Mouse (Mus musculus) forebrain, embryonic 12.5 days (tissue): Measurements from ENCODE around the gene Mrpl33. TPM values are rescaled to one million over a fixed set of nuclear protein-coding genes. Genes with fewer than 3 reads are reported as not detected.
"Not testable (repeated sequence)": the region's sequence is repeated elsewhere in the genome, so short reads cannot be mapped to it uniquely, and the experiment has no call there.

Source experiments
- ATAC-seq: fragments of 200-750 bp; cut with Nextera tagmentation; 2 replicates; pipeline ENCODE4 v1.8.0; 2017; ENCODE audit warnings: moderate TSS enrichment; ENCODE audit not compliant: low FRiP score
- H3K27ac ChIP-seq: fragments of 300-500 bp; sonication (generic); 2 replicates; pipeline ENCODE4 v1.5.1; 2016; ENCODE audit warnings: mild to moderate bottlenecking
- H3K27me3 ChIP-seq: fragments of 300-500 bp; sonication (generic); 2 replicates; pipeline ENCODE4 v1.6.1; 2016; ENCODE audit warnings: mild to moderate bottlenecking
- H3K36me3 ChIP-seq: fragments of 300-500 bp; sonication (generic); replicated peaks from 2 replicates; pipeline ENCODE4 v1.6.1; 2016; ENCODE audit warnings: mild to moderate bottlenecking
- H3K4me1 ChIP-seq: fragments of 300-500 bp; sonication (generic); 2 replicates; pipeline ENCODE4 v1.6.1; 2016
- H3K4me2 ChIP-seq: fragments of 300-500 bp; sonication (generic); 2 replicates; pipeline ENCODE4 v1.6.1; 2016; ENCODE audit warnings: mild to moderate bottlenecking, moderate library complexity
- H3K4me3 ChIP-seq: fragments of 300-500 bp; sonication (generic); replicated peaks from 2 replicates; pipeline ENCODE4 v1.5.1; 2016; ENCODE audit warnings: mild to moderate bottlenecking
- H3K9ac ChIP-seq: fragments of 300-500 bp; sonication (generic); 2 replicates; pipeline ENCODE4 v1.6.1; 2016; ENCODE audit warnings: mild to moderate bottlenecking
- H3K9me3 ChIP-seq: fragments of 300-500 bp; sonication (generic); 2 replicates; pipeline ENCODE4 v1.6.1; 2016
- WGBS: fragments of 180-500 bp; shearing (Covaris S2); methylation state at CpG from one replicate; pipeline ENCODE4 v1.1.7; 2016; 5-methylcytosine and 5-hydroxymethylcytosine counted together
- polyA plus RNA-seq: library from polyadenylated mRNA; unstranded; fragments of >200 nt; fragmentation: Nextera tagmentation; extraction: Ambion mirVana; gene quantifications from 2 replicates; pipeline ENCODE4 v1.2.1, GENCODE M21; 2016

Mrpl33 gene
- polyA plus RNA-seq, 1 experiment from 2014 or later = 231 TPM

DNA sequence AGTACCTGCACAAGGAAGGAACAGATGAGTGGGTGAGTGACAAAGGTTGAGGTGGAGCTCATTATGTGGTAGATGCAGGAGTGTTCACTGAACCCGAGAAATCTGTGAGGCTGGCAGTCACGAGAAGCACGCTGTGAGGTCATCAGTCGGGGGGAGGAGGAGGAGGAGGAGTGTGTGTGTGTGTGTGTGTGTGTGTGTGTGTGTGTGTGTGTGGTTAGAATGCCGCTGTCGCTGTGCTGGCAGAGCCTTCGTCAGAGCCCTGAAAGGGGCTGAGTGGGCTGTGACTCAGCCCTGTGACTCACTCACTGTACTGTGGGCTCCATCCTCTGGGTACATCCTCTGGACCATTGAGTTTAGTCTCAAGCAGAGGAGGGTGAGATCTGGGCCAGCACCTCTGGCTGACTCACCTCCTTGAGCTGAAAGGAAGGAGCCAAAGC lies 20.2 kb upstream of the Mrpl33 start:
- H3K27me3 ChIP-seq = no peaks in the 10 kb centered on the region
- no peak overlapping the region for H3K4me2 ChIP-seq
- no peaks in the 10 kb centered on the region for H3K36me3 ChIP-seq
- no peak overlapping the region for H3K4me3 ChIP-seq
- WGBS = 83% methylated on average over 6 of the region's 7 CpGs
- H3K9ac ChIP-seq = no peak overlapping the region
- no peak overlapping the region for H3K27ac ChIP-seq
- H3K9me3 ChIP-seq = no peaks in the 10 kb centered on the region
- ATAC-seq = no peak
- H3K4me1 ChIP-seq = no peaks in the 10 kb centered on the region

DNA sequence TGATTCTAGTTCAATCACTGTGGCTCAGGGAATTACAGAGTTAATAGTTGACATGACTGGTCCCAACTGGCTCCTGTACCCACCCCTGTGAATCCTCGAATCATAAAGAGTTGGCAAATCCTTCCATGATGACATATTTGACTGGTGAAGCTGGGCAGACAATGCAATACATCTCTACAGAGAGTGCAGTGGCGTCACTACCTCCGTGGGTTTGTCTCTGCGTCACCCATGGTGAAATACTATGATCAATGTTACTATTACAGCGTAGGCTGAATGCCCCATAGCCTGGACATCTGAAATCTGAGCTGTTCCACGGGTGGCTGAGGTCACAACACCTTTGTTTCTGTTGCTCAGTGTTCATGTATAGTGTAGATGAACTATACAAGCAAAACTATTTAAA lies 15.5 kb upstream of the Mrpl33 start:
- Histone ChIP-seq H3K4me2 (no peak overlapping the region), H3K36me3 (no peaks in the 10 kb centered on the region), H3K27ac (no peak overlapping the region), H3K4me3 (no peak overlapping the region), H3K4me1 (no peaks in the 10 kb centered on the region), H3K9me3 (no peaks in the 10 kb centered on the region), H3K27me3 (no peaks in the 10 kb centered on the region), H3K9ac (no peak overlapping the region)
- WGBS = 81% methylated on average over 6 of the region's 6 CpGs
- ATAC-seq = no peak

DNA sequence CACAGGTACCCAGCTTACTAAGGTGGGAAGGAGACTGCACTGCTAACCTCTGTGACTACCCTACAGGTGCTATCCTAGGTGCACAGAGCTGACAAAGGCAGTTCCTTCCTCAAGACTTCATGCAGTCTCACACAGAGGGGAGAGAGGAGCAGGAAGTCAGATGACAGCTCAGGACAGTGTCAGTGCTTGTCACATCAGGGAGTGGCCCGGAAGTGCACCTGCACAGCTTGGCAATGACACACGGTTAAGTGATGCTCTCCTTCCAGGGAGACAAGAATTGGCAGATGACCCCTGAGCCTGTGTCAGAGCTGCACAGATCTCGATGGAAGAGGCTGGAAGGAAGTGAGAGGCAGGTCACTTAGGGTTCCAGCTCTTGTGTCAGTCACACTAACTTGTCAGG lies 14.8 kb upstream of the Mrpl33 start:
- Histone ChIP-seq H3K9ac (no peak overlapping the region), H3K4me1 (no peaks in the 10 kb centered on the region), H3K4me3 (no peak overlapping the region), H3K27me3 (no peaks in the 10 kb centered on the region), H3K27ac (no peak overlapping the region), H3K36me3 (no peaks in the 10 kb centered on the region), H3K4me2 (no peak overlapping the region), H3K9me3 (no peaks in the 10 kb centered on the region)
- no peak for ATAC-seq
- WGBS = 83% methylated on average over 3 of the region's 3 CpGs

DNA sequence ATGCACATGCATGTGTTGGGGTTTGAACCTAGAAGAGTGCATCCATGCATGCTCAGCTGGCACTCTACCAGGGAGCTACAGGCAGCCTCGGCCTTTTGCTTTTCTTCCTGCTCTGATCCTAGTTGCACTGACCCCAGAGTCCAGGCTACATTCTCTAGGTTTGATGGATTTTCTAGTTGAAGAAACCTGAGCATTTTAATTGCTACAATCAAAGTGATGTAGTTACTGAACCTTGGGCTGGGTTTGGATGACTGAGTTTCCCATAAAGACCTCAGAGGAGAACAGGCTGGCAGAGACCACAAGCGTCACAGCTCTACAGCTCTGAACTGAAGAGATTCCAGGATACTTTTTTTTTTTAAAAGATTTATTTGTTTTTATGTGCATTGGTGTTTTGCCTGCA lies 13.5 kb upstream of the Mrpl33 start:
- no peaks in the 10 kb centered on the region for H3K4me1 ChIP-seq
- no peaks in the 10 kb centered on the region for H3K36me3 ChIP-seq
- no peak overlapping the region for H3K4me2 ChIP-seq
- 86% methylated on average over 2 of the region's 2 CpGs for WGBS
- ATAC-seq = no peak
- no peak overlapping the region for H3K27ac ChIP-seq
- H3K9ac ChIP-seq = no peak overlapping the region
- no peak overlapping the region for H3K4me3 ChIP-seq
- no peaks in the 10 kb centered on the region for H3K9me3 ChIP-seq
- H3K27me3 ChIP-seq = no peaks in the 10 kb centered on the region

DNA sequence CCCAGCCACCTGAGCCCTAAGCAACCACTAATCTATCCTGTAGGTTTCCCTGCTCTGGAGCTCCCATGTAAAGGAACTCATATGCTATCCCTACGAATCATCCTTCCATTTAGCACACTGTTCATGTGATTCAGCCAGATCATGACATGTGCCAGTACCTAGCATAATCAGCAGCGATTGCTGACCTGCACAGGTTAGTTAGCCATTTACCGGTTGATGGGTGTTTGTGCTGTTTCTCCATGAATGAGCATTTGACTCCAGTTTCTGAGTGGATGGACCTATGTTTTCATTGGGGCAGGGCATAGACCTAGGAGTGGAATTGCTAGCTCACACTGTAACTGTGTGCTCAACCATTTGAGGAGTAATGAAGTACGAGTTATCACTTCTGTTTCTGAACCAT lies 11.2 kb upstream of the Mrpl33 start:
- H3K27ac ChIP-seq = no peak overlapping the region
- peaks cover 2% of the 10 kb centered on the region; the same call in 1 of the 2 replicates for H3K4me1 ChIP-seq
- H3K4me3 ChIP-seq = no peak overlapping the region
- H3K9ac ChIP-seq = no peak overlapping the region
- H3K27me3 ChIP-seq = no peaks in the 10 kb centered on the region
- H3K36me3 ChIP-seq = no peaks in the 10 kb centered on the region
- no peaks in the 10 kb centered on the region for H3K9me3 ChIP-seq
- 91% methylated on average over 4 of the region's 4 CpGs for WGBS
- H3K4me2 ChIP-seq = no peak overlapping the region
- ATAC-seq = no peak

DNA sequence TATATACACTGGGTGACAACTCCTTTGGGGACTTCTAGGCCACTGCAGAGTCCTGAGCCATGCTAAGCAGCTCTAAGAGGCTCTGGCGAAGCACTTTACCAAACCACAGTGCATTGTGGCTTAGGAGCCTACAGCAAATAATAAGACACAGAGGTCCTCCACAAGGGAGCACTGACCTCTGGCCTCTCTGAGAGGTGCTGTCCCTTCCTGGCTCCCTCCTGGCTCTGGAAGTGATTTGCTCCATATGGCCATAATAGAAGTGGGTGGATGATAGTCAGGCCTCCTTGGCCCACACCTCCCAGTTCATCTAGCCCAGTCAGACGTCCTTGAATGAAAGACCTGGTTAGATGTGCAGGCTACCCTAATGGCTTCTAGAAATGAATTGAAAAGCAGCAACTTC lies 8.7 kb upstream of the Mrpl33 start:
- no peak overlapping the region for H3K4me3 ChIP-seq
- 80% methylated on average over 2 of the region's 2 CpGs for WGBS
- H3K27me3 ChIP-seq = no peaks in the 10 kb centered on the region
- H3K9me3 ChIP-seq = no peaks in the 10 kb centered on the region
- no peak overlapping the region for H3K4me2 ChIP-seq
- no peak overlapping the region for H3K27ac ChIP-seq
- peaks cover 2% of the 10 kb centered on the region; the same call in 1 of the 2 replicates for H3K4me1 ChIP-seq
- no peak overlapping the region for H3K9ac ChIP-seq
- H3K36me3 ChIP-seq = no peaks in the 10 kb centered on the region
- ATAC-seq = no peak

DNA sequence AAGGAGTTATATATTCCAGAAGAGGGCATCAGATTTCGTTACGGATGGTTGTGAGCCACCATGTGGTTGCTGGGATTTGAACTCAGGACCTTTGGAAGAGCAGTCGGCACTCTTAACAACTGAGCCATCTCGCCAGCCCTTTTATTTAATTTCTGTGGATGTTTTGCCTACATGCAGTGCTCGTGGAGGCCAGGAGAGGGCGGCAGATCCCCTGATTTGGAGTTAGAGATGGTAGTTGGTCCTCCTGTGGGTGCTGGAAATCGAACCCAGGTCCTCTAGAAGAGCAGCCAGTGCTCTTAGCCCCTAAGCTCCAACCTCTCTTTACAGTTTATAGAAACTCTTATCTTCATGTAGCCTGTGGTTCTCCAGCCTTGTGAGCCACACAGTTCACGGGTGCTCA lies 8.1 kb upstream of the Mrpl33 start:
- H3K9me3 ChIP-seq, H3K9ac ChIP-seq, H3K27me3 ChIP-seq, ATAC-seq, H3K4me1 ChIP-seq, H3K4me3 ChIP-seq, H3K27ac ChIP-seq, H3K4me2 ChIP-seq, H3K36me3 ChIP-seq: not testable (repeated sequence)
- WGBS = 83% methylated on average over 8 of the region's 8 CpGs

DNA sequence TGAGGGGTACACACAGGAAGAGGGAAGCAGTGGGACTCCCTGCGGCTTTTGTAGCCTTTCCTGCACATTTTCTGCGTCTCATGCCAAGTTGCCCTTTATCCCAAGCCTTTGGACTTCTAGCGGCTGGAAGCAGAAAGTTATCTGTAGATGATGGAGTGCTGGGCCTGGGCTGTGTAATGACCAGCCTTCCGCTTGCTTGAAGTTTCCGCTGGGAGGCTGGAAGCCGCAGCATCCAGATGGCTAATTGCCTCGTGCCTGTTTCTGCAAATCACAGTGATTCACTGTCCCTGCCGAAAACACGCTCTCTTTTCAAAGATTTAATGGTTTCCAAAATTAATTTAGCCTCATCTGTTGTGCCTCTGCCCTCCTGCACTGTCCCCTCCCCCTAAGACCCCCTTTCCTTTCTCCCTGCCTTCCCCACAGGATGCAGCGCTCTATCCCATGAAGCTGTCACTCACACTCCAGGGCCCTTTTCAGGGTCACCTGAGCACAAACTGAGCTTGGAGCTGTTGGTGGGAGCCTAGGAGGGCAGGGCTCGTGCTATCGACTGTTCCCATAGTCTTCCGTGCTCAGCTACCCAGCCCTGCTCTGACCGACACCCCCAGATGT lies 6.9 kb upstream of the Mrpl33 start:
- Histone ChIP-seq H3K4me2 (no peak overlapping the region), H3K9me3 (no peaks in the 10 kb centered on the region), H3K36me3 (no peaks in the 10 kb centered on the region), H3K4me3 (no peak overlapping the region), H3K9ac (no peak overlapping the region), H3K27me3 (no peaks in the 10 kb centered on the region), H3K27ac (no peak overlapping the region), H3K4me1 (peaks cover 2% of the 10 kb centered on the region; the same call in 1 of the 2 replicates)
- ATAC-seq = no peak
- WGBS = 70% methylated on average over 14 of the region's 14 CpGs

DNA sequence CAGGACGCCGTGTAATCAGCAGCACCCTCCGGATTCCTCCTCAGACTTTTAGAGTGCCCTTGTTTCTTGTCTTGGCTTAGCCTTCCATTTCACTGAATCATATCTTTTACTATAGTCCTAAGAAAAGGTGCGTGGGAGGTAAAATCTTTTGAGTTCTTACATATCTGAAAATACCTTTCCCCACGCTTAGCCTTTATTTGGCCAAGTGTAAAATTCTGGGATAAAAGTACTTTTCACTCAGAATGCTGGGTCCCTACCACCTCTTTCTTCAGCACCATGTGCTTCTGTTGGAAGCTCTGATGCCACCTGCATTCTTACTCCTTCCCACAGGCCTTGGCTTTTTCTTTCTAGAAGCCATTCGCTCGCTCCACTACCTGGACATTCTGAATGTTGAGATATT lies 5.6 kb upstream of the Mrpl33 start:
- no peak overlapping the region for H3K27ac ChIP-seq
- ATAC-seq = no peak

DNA sequence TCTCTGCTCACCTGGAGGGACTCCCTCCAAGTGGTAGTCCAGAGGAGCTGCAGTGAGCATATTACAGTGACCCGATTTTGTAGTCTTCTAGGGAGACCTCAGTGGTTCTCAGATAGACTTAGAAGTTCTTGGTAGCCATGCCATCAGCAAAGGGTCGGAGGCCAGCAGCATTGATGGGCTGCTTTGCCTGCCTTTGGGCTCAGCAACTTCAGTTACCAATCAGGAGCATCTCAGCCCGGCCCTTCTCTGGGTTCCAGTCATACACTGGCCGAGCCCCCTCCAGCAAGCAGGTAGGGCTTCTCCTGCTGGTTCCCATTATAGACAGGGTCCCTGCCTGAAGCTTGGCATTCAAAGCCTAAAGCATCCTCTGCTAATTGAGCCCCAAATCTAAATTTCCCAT lies 867 bp upstream of the Mrpl33 start:
- Histone ChIP-seq H3K9ac (no peak overlapping the region), H3K36me3 (no peaks in the 10 kb centered on the region), H3K27me3 (peaks cover 6% of the 10 kb centered on the region; the same call in 1 of the 2 replicates), H3K4me1 (peaks cover 8% of the 10 kb centered on the region; the same call in 1 of the 2 replicates), H3K9me3 (no peaks in the 10 kb centered on the region), H3K4me3 (no peak overlapping the region), H3K27ac (no peak overlapping the region), H3K4me2 (peak overlapping the region; percentile 55; the same call in 1 of the 2 replicates)
- 54% methylated on average over 4 of the region's 4 CpGs for WGBS
- ATAC-seq = no peak

More for the DNA sequence above, 5.6 kb upstream of the Mrpl33 start:
- Histone ChIP-seq H3K36me3 (no peaks in the 10 kb centered on the region), H3K9ac (no peak overlapping the region), H3K27me3 (no peaks in the 10 kb centered on the region), H3K4me1 (peaks cover 2% of the 10 kb centered on the region; the same call in 1 of the 2 replicates), H3K4me2 (no peak overlapping the region), H3K4me3 (no peak overlapping the region), H3K9me3 (no peaks in the 10 kb centered on the region)
- WGBS = 91% methylated on average over 7 of the region's 7 CpGs

DNA sequence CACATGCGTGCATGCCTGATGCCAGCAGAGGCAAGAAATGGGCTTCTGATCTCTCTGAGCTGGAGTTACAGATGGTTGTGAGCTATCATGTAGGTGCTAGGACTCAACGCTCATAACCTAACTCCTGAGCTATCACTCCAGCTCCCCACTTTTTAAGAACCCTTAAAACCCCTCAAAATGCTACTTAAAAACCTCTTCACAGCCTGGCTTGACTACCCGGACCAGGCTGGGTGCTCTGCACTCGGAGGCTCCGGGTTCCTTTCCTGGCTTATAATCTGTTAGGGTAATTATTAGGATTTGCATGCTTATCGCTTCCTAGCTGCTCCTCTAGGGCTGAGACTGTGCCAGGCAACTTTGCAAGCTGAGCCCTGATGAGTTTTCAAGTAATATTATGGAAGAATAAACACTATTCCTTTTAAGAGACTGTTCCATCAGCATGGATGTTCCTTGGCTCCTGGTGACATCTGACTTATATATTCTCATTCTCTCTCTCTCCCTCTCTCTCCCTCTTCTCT lies 752 bp downstream of the Mrpl33 start:
- Histone ChIP-seq H3K27ac (no peak overlapping the region), H3K27me3 (peaks cover 6% of the 10 kb centered on the region; the same call in 1 of the 2 replicates), H3K4me1 (peaks cover 8% of the 10 kb centered on the region; the same call in 1 of the 2 replicates), H3K4me2 (no peak overlapping the region), H3K9me3 (no peaks in the 10 kb centered on the region), H3K4me3 (no peak overlapping the region), H3K36me3 (no peaks in the 10 kb centered on the region), H3K9ac (no peak overlapping the region)
- 73% methylated on average over 6 of the region's 6 CpGs for WGBS
- ATAC-seq = no peak

DNA sequence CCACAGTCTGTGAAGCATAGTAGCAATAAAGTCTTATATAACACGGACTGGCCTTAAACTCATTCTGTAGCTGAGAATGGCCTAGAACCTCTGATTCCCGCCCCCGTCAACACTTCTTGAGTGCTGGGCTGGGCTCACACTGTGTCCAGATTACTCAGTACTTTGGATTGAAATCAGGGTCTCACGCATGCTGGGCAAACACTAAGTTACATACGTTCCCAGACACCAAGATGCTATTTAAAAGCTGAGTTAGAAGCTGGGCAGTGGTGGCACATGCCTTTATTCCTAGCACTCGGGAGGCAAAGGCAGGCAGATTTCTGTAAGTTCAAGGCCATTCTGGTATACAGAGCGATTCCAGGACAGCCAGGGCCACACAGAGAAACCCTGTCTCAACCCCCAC lies 1.4 kb downstream of the Mrpl33 start:
- 81% methylated on average over 7 of the region's 7 CpGs for WGBS

DNA sequence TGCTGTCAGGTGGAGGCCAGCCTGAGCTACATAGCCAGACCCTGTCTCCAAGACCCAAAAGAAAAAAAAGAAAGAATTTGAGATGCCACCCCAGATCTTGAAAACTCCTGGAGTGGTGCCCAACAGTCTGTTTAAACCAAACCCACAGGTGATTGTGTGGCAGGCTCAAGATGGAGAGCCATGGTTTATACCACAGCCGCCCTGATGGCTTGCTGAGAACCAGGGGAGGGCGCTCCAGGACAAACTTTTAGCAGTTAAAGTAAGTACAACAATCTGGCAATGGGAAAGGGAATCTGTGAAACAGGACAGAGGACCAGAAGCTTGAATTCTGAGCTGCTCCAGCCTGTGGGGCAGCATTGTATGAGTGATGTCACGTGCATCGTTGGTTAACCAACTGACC lies 1.8 kb downstream of the Mrpl33 start:
- no peak for ATAC-seq
- Histone ChIP-seq H3K9me3 (no peaks in the 10 kb centered on the region), H3K4me3 (no peak overlapping the region), H3K4me2 (no peak overlapping the region), H3K27ac (no peak overlapping the region), H3K9ac (no peak overlapping the region), H3K27me3 (peaks cover 6% of the 10 kb centered on the region; the same call in 1 of the 2 replicates), H3K4me1 (peaks cover 8% of the 10 kb centered on the region; the same call in 1 of the 2 replicates), H3K36me3 (no peaks in the 10 kb centered on the region)
- WGBS = 56% methylated on average over 4 of the region's 4 CpGs

More for the DNA sequence above, 1.4 kb downstream of the Mrpl33 start:
- no peak overlapping the region for H3K4me2 ChIP-seq
- H3K36me3 ChIP-seq = no peaks in the 10 kb centered on the region
- no peak for ATAC-seq
- no peak overlapping the region for H3K4me3 ChIP-seq
- H3K27me3 ChIP-seq = peaks cover 6% of the 10 kb centered on the region; the same call in 1 of the 2 replicates
- H3K9me3 ChIP-seq = no peaks in the 10 kb centered on the region
- no peak overlapping the region for H3K27ac ChIP-seq
- H3K4me1 ChIP-seq = peaks cover 8% of the 10 kb centered on the region; the same call in 1 of the 2 replicates
- H3K9ac ChIP-seq = no peak overlapping the region
